8 mouse cellular contexts compared by ENCODE assay signal in genomic region chr2:80638364-80639241, GRCm38 (mm10). TPM values are rescaled to one million over a fixed set of nuclear protein-coding genes. Genes with fewer than 3 reads are reported as not detected.
DNase-seq lines count a peak whose midpoint lies in the region; ATAC-seq and TF ChIP-seq lines count a peak whose summit lies in the region.

No protein-coding gene starts in this region.

- DNase-seq in A20 (ENCODE audit: low read depth, low spot score) = peak; percentile 92
- peak; percentile 95 for DNase-seq in heart, embryonic 10.5 days (ENCODE audit: low spot score)
- peak; percentile 89 for DNase-seq in liver
- DNase-seq in spleen, postnatal 4 days (ENCODE audit: low spot score in 2 of 2) = peak; percentile 88 to 94

- WGBS in heart, embryonic 10.5 days = under 1% methylated on average over 45 of the region's 45 CpGs
- under 1% methylated on average over 45 of the region's 45 CpGs for WGBS in kidney, embryonic 15.5 days

- no peak for TF ChIP-seq POLR2A in bone marrow macrophage, adult 2 months (IDR thresholded peaks at IDR 0.05; ENCODE audit: borderline replicate concordance, low read depth, low read length)
- peak; percentile 49; the same call in 1 of the 2 replicates for TF ChIP-seq POLR2A in embryonic fibroblast, embryonic 13.5 days (IDR thresholded peaks at IDR 0.05; ENCODE audit: low read depth, low read length)

- ATAC-seq in kidney, embryonic 15.5 days (replicated peaks; ENCODE audit: low FRiP score) = peak; percentile 98
- peak; percentile 96 for ATAC-seq in monocyte, adult 5-6 weeks (replicated peaks; ENCODE audit: insufficient number of reproducible peaks, low FRiP score, low TSS enrichment, poor library complexity, severe bottlenecking)

- H3K9me3 ChIP-seq in heart, embryonic 10.5 days = no peaks in the 10 kb centered on the region
- H3K9me3 ChIP-seq in kidney, embryonic 15.5 days (replicated peaks) = no peaks in the 10 kb centered on the region

- H3K4me2 ChIP-seq in kidney, embryonic 15.5 days = peak overlapping the region; percentile 65

- H3K4me1 ChIP-seq in bone marrow macrophage, adult 2 months (ENCODE audit: control insufficient read depth, insufficient read depth, low read length) = peaks cover 11% of the 10 kb centered on the region
- H3K4me1 ChIP-seq in embryonic fibroblast, embryonic 13.5 days (ENCODE audit: control insufficient read depth, insufficient read depth, low read length) = peaks cover 3% of the 10 kb centered on the region; the same call in 1 of the 2 replicates
- peaks cover 5% of the 10 kb centered on the region; the same call in 1 of the 2 replicates for H3K4me1 ChIP-seq in heart, embryonic 10.5 days
- peaks cover 7% of the 10 kb centered on the region for H3K4me1 ChIP-seq in kidney, embryonic 15.5 days

- peak overlapping the region; percentile 31; the same call in 1 of the 2 replicates for H3K27ac ChIP-seq in bone marrow macrophage, adult 2 months (ENCODE audit: insufficient read depth, low read depth, low read length)
- H3K27ac ChIP-seq in embryonic fibroblast, embryonic 13.5 days (ENCODE audit: insufficient read depth, low read length) = no peak overlapping the region
- peak overlapping the region; percentile 92 for H3K27ac ChIP-seq in heart, embryonic 10.5 days
- H3K27ac ChIP-seq in kidney, embryonic 15.5 days = peak overlapping the region; percentile 77

- H3K9ac ChIP-seq in kidney, embryonic 15.5 days = peak overlapping the region; percentile 77

- peak overlapping the region; percentile 97 for H3K4me3 ChIP-seq in bone marrow macrophage, adult 2 months (ENCODE audit: insufficient read depth, low read length)
- peak overlapping the region; percentile 68 for H3K4me3 ChIP-seq in embryonic fibroblast, embryonic 13.5 days (ENCODE audit: insufficient read depth, low read length)
- H3K4me3 ChIP-seq in heart, embryonic 10.5 days = peak overlapping the region; percentile 97
- peak overlapping the region; percentile 84 for H3K4me3 ChIP-seq in kidney, embryonic 15.5 days (replicated peaks)

- no peak for TF ChIP-seq CTCF in bone marrow macrophage, adult 2 months (IDR thresholded peaks at IDR 0.05; ENCODE audit: low read depth, low read length)
- TF ChIP-seq CTCF in embryonic fibroblast, embryonic 13.5 days (IDR thresholded peaks at IDR 0.05; ENCODE audit: borderline replicate concordance, insufficient read depth, low read length) = no peak

- peaks cover 10% of the 10 kb centered on the region for H3K36me3 ChIP-seq in heart, embryonic 10.5 days
- peaks cover 9% of the 10 kb centered on the region for H3K36me3 ChIP-seq in kidney, embryonic 15.5 days

- no peaks in the 10 kb centered on the region for H3K27me3 ChIP-seq in heart, embryonic 10.5 days (ENCODE audit: insufficient read depth, poor library complexity, severe bottlenecking)
- H3K27me3 ChIP-seq in kidney, embryonic 15.5 days = no peaks in the 10 kb centered on the region

RNA-seq across cellular contexts. Expression of gene Nup35, which starts 21.6 kb away (rescaled TPM):
- 10.8 and 12.9 TPM in 2 replicates for polyA plus RNA-seq in bone marrow macrophage, adult 2 months (2012; ENCODE audit: insufficient read depth, insufficient read length, missing spikeins)
- polyA plus RNA-seq in embryonic fibroblast, embryonic 13.5 days (2011; ENCODE audit: insufficient read length, low read depth, missing spikeins) = 31.2 and 39.1 TPM in 2 replicates
- polyA plus RNA-seq in heart, embryonic 10.5 days (2016; fragmentation: Nextera tagmentation; extraction: Ambion mirVana) = 33.7 and 44.5 TPM in 2 replicates
- 50.6 and 52.1 TPM in 2 replicates for polyA plus RNA-seq in kidney, embryonic 15.5 days (2015; fragmentation: Nextera tagmentation; extraction: Ambion mirVana)
- 17.7 to 27.2 TPM (median 21.5 TPM) in 3 replicates for total RNA-seq in monocyte, adult 5-6 weeks (2017)

RNA-seq across cellular contexts. Expression of gene Dusp19, which starts 21.8 kb away (rescaled TPM):
- polyA plus RNA-seq in bone marrow macrophage, adult 2 months (2012; ENCODE audit: insufficient read depth, insufficient read length, missing spikeins) = 6.2 and 6.8 TPM in 2 replicates
- 15.0 and 19.3 TPM in 2 replicates for polyA plus RNA-seq in embryonic fibroblast, embryonic 13.5 days (2011; ENCODE audit: insufficient read length, low read depth, missing spikeins)
- 13.5 and 14.5 TPM in 2 replicates for polyA plus RNA-seq in heart, embryonic 10.5 days (2016; fragmentation: Nextera tagmentation; extraction: Ambion mirVana)
- polyA plus RNA-seq in kidney, embryonic 15.5 days (2015; fragmentation: Nextera tagmentation; extraction: Ambion mirVana) = 14.7 and 18.6 TPM in 2 replicates
- total RNA-seq in monocyte, adult 5-6 weeks (2017) = 0.95 to 8.0 TPM (median 4.7 TPM) in 3 replicates

RNA-seq across cellular contexts. Expression of gene Nckap1, which starts 57.4 kb away (rescaled TPM):
- 0.83 and 2.8 TPM in 2 replicates for polyA plus RNA-seq in bone marrow macrophage, adult 2 months (2012; ENCODE audit: insufficient read depth, insufficient read length, missing spikeins)
- polyA plus RNA-seq in embryonic fibroblast, embryonic 13.5 days (2011; ENCODE audit: insufficient read length, low read depth, missing spikeins) = 168 and 209 TPM in 2 replicates
- 71.7 and 72.4 TPM in 2 replicates for polyA plus RNA-seq in heart, embryonic 10.5 days (2016; fragmentation: Nextera tagmentation; extraction: Ambion mirVana)
- polyA plus RNA-seq in kidney, embryonic 15.5 days (2015; fragmentation: Nextera tagmentation; extraction: Ambion mirVana) = 74.4 and 75.9 TPM in 2 replicates
- 3.9 to 7.5 TPM (median 5.4 TPM) in 3 replicates for total RNA-seq in monocyte, adult 5-6 weeks (2017)

Comparison
In these comparisons a context has a peak if more than half of its experiments do, and no peak if none do; other contexts are left out.
1. RNA of gene Nckap1, which starts 57.4 kb away (polyA plus RNA-seq): 168 to 209 TPM in embryonic fibroblast, embryonic 13.5 days, 74.4 to 75.9 TPM in kidney, embryonic 15.5 days and 71.7 to 72.4 TPM in heart, embryonic 10.5 days; 0.83 to 2.8 TPM in bone marrow macrophage, adult 2 months; every median in the first group is over 10 times any median in the second.
2. Peak in every context shown above with its lines, with median percentiles within 50 percentile points of each other: DNase-seq and H3K4me3 ChIP-seq.